Mouse (Mus musculus) spleen, adult 12 weeks (tissue): ENCODE results near the gene Tbx10.
A peak's percentile ranks its signal among the peaks of the same experiment; 100 is the strongest.
"Not testable (repeated sequence)": the region's sequence is repeated elsewhere in the genome, so short reads cannot be mapped to it uniquely, and the experiment has no call there.

Experiments used
- DNase-seq: peaks from one replicate; pipeline ENCODE4 v3.0.0; 2022; ENCODE audit warnings: low spot score

The Tbx10 gene

GRCm38 (mm10) chr19:4004331-4004730, 11.8 kb downstream of the Tbx10 start:
- no peak for DNase-seq

GRCm38 (mm10) chr19:4005091-4005490, 12.5 kb downstream of the Tbx10 start:
- no peak for DNase-seq

GRCm38 (mm10) chr19:4005971-4006370, 13.4 kb downstream of the Tbx10 start:
- DNase-seq = no peak

GRCm38 (mm10) chr19:4011086-4011485, 18.5 kb downstream of the Tbx10 start:
- no peak for DNase-seq

- peak; percentile 91 for DNase-seq
These were observed 20.0 kb downstream of the Tbx10 start, which contains the start of gene Ndufv1 for GRCm38 (mm10) chr19:4012432-4013022. Gene Ndufv1, minus strand, starts transcription at chr19:4012806.

- no peak for DNase-seq
These were observed 20.5 kb downstream of the Tbx10 start for GRCm38 (mm10) chr19:4013066-4013465.

- DNase-seq = no peak
These were observed 22.2 kb downstream of the Tbx10 start for GRCm38 (mm10) chr19:4014802-4015201.

- no peak for DNase-seq
These were observed 23.1 kb downstream of the Tbx10 start for GRCm38 (mm10) chr19:4015635-4016034.

DNA sequence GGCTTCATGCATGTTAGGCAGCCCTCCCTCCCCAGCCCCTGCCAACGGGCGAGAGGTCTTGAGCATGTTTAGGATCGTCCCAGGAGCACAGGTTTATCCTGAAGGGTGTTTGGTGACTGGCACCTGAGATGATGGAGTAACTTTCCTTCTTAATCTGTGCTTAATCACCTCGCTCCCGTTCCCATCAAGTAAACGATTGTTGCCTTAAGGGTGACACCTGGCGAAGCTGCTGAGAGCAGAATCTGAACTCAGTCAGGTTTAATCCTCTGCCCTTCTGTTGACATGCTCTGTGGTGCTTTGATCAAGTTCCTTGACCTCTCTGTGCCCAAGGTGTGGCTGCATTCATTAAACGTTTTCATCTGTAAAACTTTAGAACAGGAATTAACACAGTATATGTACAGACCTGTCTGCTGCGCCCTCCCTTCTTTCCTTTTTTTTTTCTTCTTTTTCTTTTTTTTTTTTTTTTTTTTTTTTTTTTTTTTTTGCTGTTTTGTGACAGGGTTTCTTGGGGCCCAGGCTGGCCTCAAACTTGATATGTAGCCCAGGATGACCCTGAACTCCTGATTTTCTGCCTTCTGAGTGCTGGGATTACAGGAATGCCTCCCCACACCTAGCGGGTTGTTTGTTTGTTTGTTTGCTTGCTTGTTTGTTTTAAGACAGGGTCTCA, 25.5 kb downstream of the Tbx10 start:
- no peak for DNase-seq

- DNase-seq = peak; percentile 64
These were observed 26.4 kb downstream of the Tbx10 start for GRCm38 (mm10) chr19:4018743-4019583.

DNA sequence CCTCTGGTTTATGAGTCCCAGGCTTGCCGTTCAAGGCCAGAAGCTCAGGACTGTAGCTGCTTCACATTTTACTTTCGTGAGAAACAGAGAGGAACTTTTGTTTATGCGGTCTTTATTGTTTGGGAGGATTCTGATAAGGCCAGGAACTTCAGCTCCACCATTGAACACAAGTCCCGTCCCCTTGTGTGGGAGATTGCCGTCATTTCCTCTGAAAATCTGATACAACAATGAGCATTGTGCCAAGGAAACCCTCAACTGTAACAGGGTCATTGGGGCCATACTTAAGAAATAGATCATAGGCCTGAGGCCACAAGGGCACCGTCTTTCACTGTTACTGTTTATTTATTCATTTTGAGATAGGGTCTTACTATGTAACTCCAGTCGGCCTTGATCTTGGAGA, 30.6 kb downstream of the Tbx10 start:
- no peak for DNase-seq

DNA sequence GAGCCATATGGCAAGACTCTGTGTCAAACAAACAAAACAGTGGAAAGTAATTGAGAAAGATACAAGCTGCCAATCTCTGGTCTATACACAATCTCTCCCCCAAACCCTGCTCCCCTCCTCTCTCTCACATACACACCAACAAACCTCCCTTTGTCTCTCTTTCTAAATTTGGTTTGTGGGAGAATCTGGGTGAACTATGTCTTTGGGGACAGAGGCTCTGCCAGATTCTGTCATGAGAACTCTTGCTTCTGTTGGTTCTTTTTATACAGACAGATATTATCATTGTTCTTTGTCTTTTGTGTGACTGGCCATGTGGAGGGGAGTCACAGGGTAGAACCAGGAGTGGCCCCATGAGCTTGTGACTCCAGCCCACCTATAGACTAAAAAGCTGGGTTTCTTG, 35.0 kb downstream of the Tbx10 start:
- DNase-seq = no peak

GRCm38 (mm10) chr19:4032668-4033067, 40.1 kb downstream of the Tbx10 start:
- DNase-seq = no peak

- no peak for DNase-seq
These were observed 40.7 kb downstream of the Tbx10 start for GRCm38 (mm10) chr19:4033298-4033697.

- DNase-seq = no peak
These were observed 41.2 kb downstream of the Tbx10 start for GRCm38 (mm10) chr19:4033742-4034141.

DNA sequence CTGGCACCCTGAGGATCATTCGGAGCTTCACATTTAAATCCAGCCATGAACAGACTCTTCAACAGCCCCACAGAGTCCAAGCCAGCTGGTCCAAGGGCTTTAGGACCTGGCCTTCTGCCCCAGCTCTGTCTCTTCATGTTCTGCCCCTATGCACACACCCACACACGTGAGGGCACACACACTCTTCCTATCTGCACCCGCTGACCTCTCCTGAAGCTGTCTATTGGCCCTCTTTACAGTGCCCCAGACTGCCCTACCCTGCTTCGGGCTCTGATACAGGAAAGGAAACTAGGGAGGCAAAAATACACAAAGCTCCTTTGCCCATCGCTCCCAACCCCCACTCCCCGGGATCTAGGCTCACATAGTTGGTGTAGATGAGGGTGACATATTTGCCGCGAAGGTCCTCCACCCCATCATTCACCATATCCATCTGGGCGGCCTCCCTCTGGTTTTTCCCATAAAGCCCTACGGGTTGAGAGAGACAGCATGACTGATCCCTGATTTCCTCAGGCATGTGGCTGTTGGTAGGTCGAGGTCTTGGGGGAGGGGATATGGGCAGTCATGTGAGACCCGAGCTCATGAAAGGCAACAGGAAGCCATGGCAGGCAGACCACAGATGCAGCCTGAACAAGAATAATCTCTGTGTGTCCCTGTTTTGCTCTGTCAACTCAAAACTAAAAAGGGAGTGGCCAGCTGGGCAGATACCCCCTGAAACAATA, 43.9 kb downstream of the Tbx10 start:
- DNase-seq = no peak

GRCm38 (mm10) chr19:4037154-4037787, 44.7 kb downstream of the Tbx10 start:
- not testable (repeated sequence) for DNase-seq

- peak; percentile 69 for DNase-seq
These were observed 45.3 kb downstream of the Tbx10 start, which contains the start of gene Gstp1 for GRCm38 (mm10) chr19:4037788-4038232. Gene Gstp1, minus strand, starts transcription at chr19:4037985.

GRCm38 (mm10) chr19:4040941-4041340, 48.4 kb downstream of the Tbx10 start:
- DNase-seq = not testable (repeated sequence)

GRCm38 (mm10) chr19:4041500-4041899, 48.9 kb downstream of the Tbx10 start:
- DNase-seq = not testable (repeated sequence)

GRCm38 (mm10) chr19:4042124-4042523, 49.6 kb downstream of the Tbx10 start:
- no peak for DNase-seq

GRCm38 (mm10) chr19:4044109-4044508, 51.6 kb downstream of the Tbx10 start:
- DNase-seq = not testable (repeated sequence)
